Mouse (Mus musculus): Measurements from ENCODE around the gene Prkn.

- TF ChIP-seq CTCF (IDR thresholded peaks at IDR 0.05; ENCODE audit: low read depth, low read length), result no peak
- no peak for TF ChIP-seq POLR2A (IDR thresholded peaks at IDR 0.05; ENCODE audit: extremely low read depth, insufficient read depth, low read length)
Measured at GRCm38 (mm10) chr17:10938755-10939154, 98.6 kb downstream of the Prkn start.

Data from liver, adult 2 months (tissue).